Mouse (Mus musculus): ENCODE data around the gene Hoxd4.

GRCm38 (mm10) chr2:74700546-74701112, 11.1 kb upstream of the Hoxd4 start:
- TF ChIP-seq POLR2A (IDR thresholded peaks at IDR 0.05; ENCODE audit: insufficient read depth, low read depth, low read length) (no peak), CTCF (IDR thresholded peaks at IDR 0.05; ENCODE audit: insufficient read depth, low read depth, low read length) (no peak)

Measured in olfactory bulb, adult 2 months (tissue).